Comparison of ENCODE assay signal across 28 mouse cellular contexts in the genomic region with DNA sequence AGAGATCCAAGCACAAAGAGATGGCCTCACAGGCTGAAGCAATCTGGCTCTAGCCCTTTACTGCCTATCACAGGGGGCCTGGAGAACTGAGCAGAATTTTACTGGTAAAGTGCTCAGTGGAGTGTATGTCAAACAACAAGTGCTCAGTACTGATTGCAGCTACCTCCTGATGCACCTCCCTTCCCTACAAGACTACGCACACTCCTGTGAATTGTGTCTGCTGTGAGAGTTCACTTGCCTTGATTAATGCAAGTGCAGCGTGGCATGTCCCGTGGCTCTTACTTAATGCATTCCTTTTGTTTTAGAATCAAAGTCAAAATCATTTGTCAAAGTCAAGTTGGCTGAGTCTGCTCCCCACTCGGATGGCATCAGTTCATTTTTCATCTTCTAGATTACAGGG.
DNase-seq lines count a peak whose midpoint lies in the region; ATAC-seq and TF ChIP-seq lines count a peak whose summit lies in the region.
"Had no signal": no experiment of that assay in that cellular context is flagged by ENCODE, and none has a peak within 500 bp of the region (broad histone marks: within the 10 kb centered on the region; RNA-seq: fewer than 3 reads in every experiment).

No protein-coding gene starts in this region.

- H3K9me3 ChIP-seq in lung, embryonic 14.5 days (ENCODE audit: low read depth, low read length), result no peaks in the 10 kb centered on the region
- no peaks in the 10 kb centered on the region for H3K9me3 ChIP-seq in hindbrain, embryonic 14.5 days (ENCODE audit: control insufficient read depth, low read length)
- H3K9me3 ChIP-seq: heart, embryonic 12.5 days; kidney, embryonic 15.5 days; limb, embryonic 13.5 days; liver, embryonic 12.5 days; midbrain, embryonic 15.5 days; neural tube, embryonic 13.5 days had no signal

- 15% methylated on average over 4 of the region's 4 CpGs for WGBS in lung, embryonic 14.5 days
- WGBS in hindbrain, embryonic 14.5 days, result 44% methylated on average over 4 of the region's 4 CpGs

- no peaks in the 10 kb centered on the region for H3K36me3 ChIP-seq in lung, embryonic 14.5 days (ENCODE audit: insufficient read depth)
- H3K36me3 ChIP-seq in hindbrain, embryonic 14.5 days (replicated peaks; ENCODE audit: control insufficient read depth, insufficient read depth), result no peaks in the 10 kb centered on the region
- H3K36me3 ChIP-seq: G1E; heart, embryonic 12.5 days; kidney, embryonic 15.5 days; limb, embryonic 13.5 days; liver, embryonic 12.5 days; midbrain, embryonic 15.5 days; neural tube, embryonic 13.5 days had no signal

- peak; percentile 35; the same call in 1 of the 2 replicates for ATAC-seq in lung, embryonic 14.5 days (ENCODE audit: insufficient read depth)
- peak; percentile 21; the same call in 1 of the 2 replicates for ATAC-seq in hindbrain, embryonic 14.5 days (ENCODE audit: low FRiP score)
- ATAC-seq: forebrain, embryonic 14.5 days; inflammation-experienced regulatory T-cells, adult 6 months; liver, embryonic 12.5 days; liver, postnatal 0 days; lung, postnatal 0 days; midbrain, embryonic 15.5 days had no signal

- no peak overlapping the region for H3K4me2 ChIP-seq in lung, embryonic 14.5 days
- H3K4me2 ChIP-seq in hindbrain, embryonic 14.5 days (replicated peaks), result no peak overlapping the region
- H3K4me2 ChIP-seq: heart, embryonic 12.5 days; kidney, embryonic 15.5 days; limb, embryonic 13.5 days; liver, embryonic 12.5 days; midbrain, embryonic 15.5 days; neural tube, embryonic 13.5 days had no signal

- intact Hi-C loops in left cerebral cortex, adult 2 months (cut with DNase I), result no loop called here

- H3K27ac ChIP-seq in lung, embryonic 14.5 days (ENCODE audit: low read depth), result no peak overlapping the region
- no peak overlapping the region for H3K27ac ChIP-seq in hindbrain, embryonic 14.5 days
- no peak overlapping the region for H3K27ac ChIP-seq in left cerebral cortex, adult 2 months
- H3K27ac ChIP-seq: heart, adult 2 months; kidney, embryonic 15.5 days; limb, embryonic 13.5 days; liver, embryonic 12.5 days; macrophage; midbrain, embryonic 15.5 days; neural tube, embryonic 13.5 days had no signal

- H3K9ac ChIP-seq in lung, embryonic 14.5 days, result no peak overlapping the region
- no peak overlapping the region for H3K9ac ChIP-seq in hindbrain, embryonic 14.5 days
- H3K9ac ChIP-seq: heart, embryonic 12.5 days; kidney, embryonic 15.5 days; limb, embryonic 13.5 days; liver, embryonic 12.5 days; liver, postnatal 0 days; midbrain, embryonic 15.5 days; neural tube, embryonic 13.5 days had no signal

- no peak for TF ChIP-seq CTCF in lung, embryonic 14.5 days (IDR thresholded peaks at IDR 0.05; ENCODE audit: low read depth)
- no peak for TF ChIP-seq CTCF in left cerebral cortex, adult 2 months (IDR thresholded peaks at IDR 0.05)

- no peaks in the 10 kb centered on the region for H3K4me1 ChIP-seq in lung, embryonic 14.5 days (ENCODE audit: insufficient read depth)
- no peaks in the 10 kb centered on the region for H3K4me1 ChIP-seq in hindbrain, embryonic 14.5 days (replicated peaks; ENCODE audit: control insufficient read depth, insufficient read depth, low read length)
- H3K4me1 ChIP-seq: kidney, embryonic 15.5 days; limb, embryonic 13.5 days; liver, embryonic 12.5 days; midbrain, embryonic 15.5 days; neural tube, embryonic 13.5 days had no signal

- H3K4me3 ChIP-seq in lung, embryonic 14.5 days (ENCODE audit: low read depth, low read length), result no peak overlapping the region
- no peak overlapping the region for H3K4me3 ChIP-seq in hindbrain, embryonic 14.5 days (replicated peaks; ENCODE audit: low read length)
- no peak overlapping the region for H3K4me3 ChIP-seq in left cerebral cortex, adult 2 months
- H3K4me3 ChIP-seq: heart, adult 2 months; heart, embryonic 12.5 days; kidney, embryonic 15.5 days; limb, embryonic 13.5 days; liver, embryonic 12.5 days; midbrain, embryonic 15.5 days; neural tube, embryonic 13.5 days had no signal

- no peaks in the 10 kb centered on the region for H3K27me3 ChIP-seq in lung, embryonic 14.5 days (ENCODE audit: insufficient read depth, low read length)
- no peaks in the 10 kb centered on the region for H3K27me3 ChIP-seq in hindbrain, embryonic 14.5 days (ENCODE audit: control insufficient read depth, insufficient read depth, low read length)
- H3K27me3 ChIP-seq: heart, embryonic 12.5 days; kidney, embryonic 15.5 days; limb, embryonic 13.5 days; liver, embryonic 12.5 days; midbrain, embryonic 15.5 days; neural tube, embryonic 13.5 days had no signal

- peak; percentile 5 for DNase-seq in lung, embryonic 14.5 days
- no peak for DNase-seq in lung, postnatal 25 days (ENCODE audit: low spot score)
- DNase-seq in embryo, embryonic 11.5 days (ENCODE audit: low read depth, low spot score), result peak; percentile 31
- DNase-seq in hindbrain, embryonic 14.5 days (ENCODE audit: low spot score), result no peak
- no peak for DNase-seq in left cerebral cortex, adult 2 months (ENCODE audit: extremely low spot score in 1 of 2, low spot score in 2 of 2)
- DNase-seq in kidney, adult 18-20 months, result no peak
- no peak for DNase-seq in layer of hippocampus, postnatal 36 days
- DNase-seq: adrenal gland, adult 8-10 months; cerebellum, adult 11 months; cerebellum, adult 9-10 months; cerebellum, postnatal 36 days; heart, adult 2 months; heart, postnatal 4 days; kidney, adult 11 months; kidney, postnatal 25 days; liver, postnatal 0 days; thymus, postnatal 14 days had no signal

Comparison
In these comparisons a context has a peak if more than half of its experiments do, and no peak if none do; other contexts are left out.
1. DNase-seq: peak in lung, embryonic 14.5 days (single experiment) and embryo, embryonic 11.5 days (single experiment); none in lung, postnatal 25 days (single experiment), hindbrain, embryonic 14.5 days (single experiment), left cerebral cortex, adult 2 months (0 of 2), kidney, adult 18-20 months (single experiment) and layer of hippocampus, postnatal 36 days (0 of 2).